Mouse (Mus musculus) lung, postnatal 0 days (tissue): ENCODE measurements around the gene Pon3. TPM values are rescaled to one million over a fixed set of nuclear protein-coding genes. Genes with fewer than 3 reads are reported as not detected.

ENCODE experiments used
- ATAC-seq: fragments of 200-750 bp; cut with Nextera tagmentation; 2 replicates; pipeline ENCODE4 v1.8.0; 2017; ENCODE audit warnings: moderate library complexity
- DNase-seq: peaks from one replicate; pipeline ENCODE4 v3.0.0-alpha.2; 2016; ENCODE audit warnings: low spot score
- H3K27ac ChIP-seq: fragments of 300-500 bp; sonication (generic); 2 replicates; pipeline ENCODE4 v1.5.1; 2014; ENCODE audit warnings: antibody characterized with exemption, mild to moderate bottlenecking, low read length, mixed read lengths
- H3K27me3 ChIP-seq: fragments of 300-500 bp; sonication (generic); replicated peaks from 2 replicates; pipeline ENCODE4 v1.6.1; 2014; ENCODE audit warnings: low read length, mixed read lengths; ENCODE audit not compliant: insufficient read depth
- H3K36me3 ChIP-seq: fragments of 300-500 bp; sonication (generic); 2 replicates; pipeline ENCODE4 v1.6.1; 2014; ENCODE audit warnings: low read length, mixed read lengths; ENCODE audit not compliant: insufficient read depth
- H3K4me1 ChIP-seq: fragments of 300-500 bp; sonication (generic); 2 replicates; pipeline ENCODE4 v1.6.1; 2014; ENCODE audit warnings: antibody characterized with exemption, low read depth, low read length, mixed read lengths; ENCODE audit not compliant: insufficient read depth
- H3K4me2 ChIP-seq: fragments of 300-500 bp; sonication (generic); replicated peaks from 2 replicates; pipeline ENCODE4 v1.6.1; 2014; ENCODE audit warnings: low read depth, mild to moderate bottlenecking, low read length, moderate library complexity, mixed read lengths
- H3K4me3 ChIP-seq: fragments of 300-500 bp; sonication (generic); 2 replicates; pipeline ENCODE4 v1.5.1; 2014; ENCODE audit warnings: low read depth, low read length
- H3K9ac ChIP-seq: fragments of 300-500 bp; sonication (generic); replicated peaks from 2 replicates; pipeline ENCODE4 v1.6.1; 2014; ENCODE audit warnings: low read depth, mild to moderate bottlenecking
- H3K9me3 ChIP-seq: fragments of 300-500 bp; sonication (generic); 2 replicates; pipeline ENCODE4 v1.6.1; 2016; ENCODE audit warnings: low read length, mixed read lengths
- CTCF ChIP-seq: IDR thresholded peaks from 2 replicates; pipeline ENCODE4 v1.5.1; 2016; ENCODE audit warnings: antibody characterized with exemption, mild to moderate bottlenecking
- EP300 ChIP-seq: IDR thresholded peaks from 2 replicates; pipeline ENCODE4 v1.6.1; 2016; ENCODE audit warnings: antibody characterized with exemption, mild to moderate bottlenecking, control low read depth
- WGBS: fragments of 180-500 bp; shearing (Covaris S2); extraction: QIAGEN DNeasy Blood & Tissue Kit; methylation state at CpG from one replicate; pipeline ENCODE4 v1.1.7; 2014; 5-methylcytosine and 5-hydroxymethylcytosine counted together
- polyA plus RNA-seq: library from polyadenylated mRNA; unstranded; fragments of >200 nt; fragmentation: Nextera tagmentation; extraction: Ambion mirVana; gene quantifications from 2 replicates; pipeline ENCODE4 v1.2.1, GENCODE M21; 2015

Gene Pon3
- 143 and 168 TPM in 2 replicates for polyA plus RNA-seq

- Histone ChIP-seq H3K9ac (peak within 1 kb of the TSS; percentile 6; the same call in 1 of the 2 replicates), H3K27ac (peak within 1 kb of the TSS; percentile 71), H3K9me3 (no peaks in the 10 kb centered on the region), H3K4me2 (peak within 1 kb of the TSS; percentile 65), H3K4me3 (peak within 1 kb of the TSS; percentile 31), H3K4me1 (no peaks in the 10 kb centered on the region), H3K27me3 (no peaks in the 10 kb centered on the region), H3K36me3 (no peaks in the 10 kb centered on the region)
- 2% methylated on average over 16 of the region's 16 CpGs for WGBS
- peak; percentile 96 for ATAC-seq
- peak; percentile 86 for DNase-seq
- no peak for TF ChIP-seq EP300
- peak; percentile 30; the same call in 1 of the 2 replicates for TF ChIP-seq CTCF
Observed at GRCm38 (mm10) chr6:5255722-5256451, at the start of gene Pon3. Pon3 (minus strand) TSS chr6:5256286.

- Histone ChIP-seq H3K9ac (no peak overlapping the region), H3K27ac (no peak overlapping the region), H3K9me3 (no peaks in the 10 kb centered on the region), H3K4me1 (no peaks in the 10 kb centered on the region), H3K27me3 (no peaks in the 10 kb centered on the region), H3K4me2 (no peak overlapping the region), H3K36me3 (no peaks in the 10 kb centered on the region), H3K4me3 (no peak overlapping the region)
- ATAC-seq (no peak), DNase-seq (no peak)
- TF ChIP-seq CTCF (no peak), EP300 (no peak)
- WGBS, result 79% methylated on average over 8 of the region's 8 CpGs
Observed at GRCm38 (mm10) chr6:5304956-5305355, 48.9 kb upstream of the Pon3 start.

GRCm38 (mm10) chr6:5300629-5301028 is 44.5 kb upstream of the Pon3 start:
- Histone ChIP-seq H3K9me3 (no peaks in the 10 kb centered on the region), H3K27ac (no peak overlapping the region), H3K9ac (no peak overlapping the region), H3K4me3 (no peak overlapping the region), H3K4me1 (peaks cover 4% of the 10 kb centered on the region; the same call in 1 of the 2 replicates), H3K27me3 (no peaks in the 10 kb centered on the region), H3K36me3 (no peaks in the 10 kb centered on the region), H3K4me2 (no peak overlapping the region)
- no peak for DNase-seq
- 72% methylated on average over 8 of the region's 8 CpGs for WGBS
- no peak for ATAC-seq
- TF ChIP-seq CTCF (no peak), EP300 (no peak)

GRCm38 (mm10) chr6:5299561-5299960 is 43.5 kb upstream of the Pon3 start:
- no peak overlapping the region for H3K9ac ChIP-seq
- DNase-seq (no peak), ATAC-seq (no peak)
- H3K27ac ChIP-seq, result no peak overlapping the region
- H3K9me3 ChIP-seq, result no peaks in the 10 kb centered on the region
- H3K4me2 ChIP-seq, result no peak overlapping the region
- H3K4me1 ChIP-seq, result peaks cover 4% of the 10 kb centered on the region; the same call in 1 of the 2 replicates
- TF ChIP-seq EP300 (no peak), CTCF (no peak)
- no peaks in the 10 kb centered on the region for H3K27me3 ChIP-seq
- H3K36me3 ChIP-seq, result peaks cover 3% of the 10 kb centered on the region; the same call in 1 of the 2 replicates
- no peak overlapping the region for H3K4me3 ChIP-seq
- 66% methylated on average over 5 of the region's 5 CpGs for WGBS

GRCm38 (mm10) chr6:5298092-5298554 is 42.0 kb upstream of the Pon3 start, which contains the start of gene Pon2:
Pon2 (minus strand) TSS chr6:5298455.
- TF ChIP-seq EP300, result no peak
- no peak for TF ChIP-seq CTCF
- H3K27ac ChIP-seq, result peak within 1 kb of the TSS; percentile 97
- H3K27me3 ChIP-seq, result no peaks in the 10 kb centered on the region
- H3K4me1 ChIP-seq, result peaks cover 4% of the 10 kb centered on the region; the same call in 1 of the 2 replicates
- peak; percentile 95 for ATAC-seq
- under 1% methylated on average over 28 of the region's 47 CpGs for WGBS
- H3K36me3 ChIP-seq, result peaks cover 4% of the 10 kb centered on the region; the same call in 1 of the 2 replicates
- peak within 1 kb of the TSS; percentile 63 for H3K4me3 ChIP-seq
- peak within 1 kb of the TSS; percentile 64 for H3K4me2 ChIP-seq
- H3K9me3 ChIP-seq, result no peaks in the 10 kb centered on the region
- H3K9ac ChIP-seq, result peak within 1 kb of the TSS; percentile 76
- DNase-seq, result peak; percentile 94

- H3K9me3 ChIP-seq, result no peaks in the 10 kb centered on the region
- no peaks in the 10 kb centered on the region for H3K27me3 ChIP-seq
- peaks cover 4% of the 10 kb centered on the region; the same call in 1 of the 2 replicates for H3K4me1 ChIP-seq
- peak overlapping the region; percentile 64 for H3K4me2 ChIP-seq
- peak overlapping the region; percentile 63 for H3K4me3 ChIP-seq
- ATAC-seq (peak; percentile 80), DNase-seq (peak; percentile 94)
- peak overlapping the region; percentile 97 for H3K27ac ChIP-seq
- peak overlapping the region; percentile 76 for H3K9ac ChIP-seq
- TF ChIP-seq CTCF (no peak), EP300 (peak; percentile 64; the same call in 1 of the 2 replicates)
- H3K36me3 ChIP-seq, result peaks cover 4% of the 10 kb centered on the region; the same call in 1 of the 2 replicates
- WGBS, result under 1% methylated on average over 24 of the region's 25 CpGs
Observed at GRCm38 (mm10) chr6:5297321-5298091, 41.4 kb upstream of the Pon3 start.
